Mouse (Mus musculus) fibroblast of lung, adult 2 months (primary cell): ENCODE data around the gene Mdm2.

ENCODE experiments used
- DNase-seq: peaks from one replicate; pipeline ENCODE4 v3.0.0-alpha.2; 2011; ENCODE audit warnings: low read depth

The Mdm2 gene

GRCm38 (mm10) chr10:117682858-117683733, 27.5 kb downstream of the Mdm2 start:
- DNase-seq, result no peak

GRCm38 (mm10) chr10:117681999-117682857, 28.3 kb downstream of the Mdm2 start:
- DNase-seq, result no peak

GRCm38 (mm10) chr10:117681543-117681942, 29.0 kb downstream of the Mdm2 start:
- no peak for DNase-seq

GRCm38 (mm10) chr10:117680868-117681513, 29.6 kb downstream of the Mdm2 start:
- no peak for DNase-seq

GRCm38 (mm10) chr10:117679963-117680473, 30.5 kb downstream of the Mdm2 start:
- no peak for DNase-seq

- no peak for DNase-seq
These were observed 31.4 kb downstream of the Mdm2 start for GRCm38 (mm10) chr10:117679029-117679686.

GRCm38 (mm10) chr10:117678357-117678756, 32.2 kb downstream of the Mdm2 start:
- no peak for DNase-seq

- DNase-seq, result no peak
These were observed 32.9 kb downstream of the Mdm2 start for GRCm38 (mm10) chr10:117677494-117678236.

- DNase-seq, result no peak
These were observed 33.8 kb downstream of the Mdm2 start for GRCm38 (mm10) chr10:117676644-117677313.

- DNase-seq, result no peak
These were observed 34.4 kb downstream of the Mdm2 start for GRCm38 (mm10) chr10:117676036-117676643.

GRCm38 (mm10) chr10:117675096-117676035, 35.2 kb downstream of the Mdm2 start:
- no peak for DNase-seq

GRCm38 (mm10) chr10:117674359-117675019, 36.1 kb downstream of the Mdm2 start:
- no peak for DNase-seq

- DNase-seq, result no peak
These were observed 36.6 kb downstream of the Mdm2 start for GRCm38 (mm10) chr10:117673913-117674312.

- DNase-seq, result no peak
These were observed 37.9 kb downstream of the Mdm2 start for GRCm38 (mm10) chr10:117672693-117673092.

- no peak for DNase-seq
These were observed 38.5 kb downstream of the Mdm2 start for GRCm38 (mm10) chr10:117671930-117672666.

GRCm38 (mm10) chr10:117671266-117671665, 39.3 kb downstream of the Mdm2 start:
- no peak for DNase-seq

- no peak for DNase-seq
These were observed 39.8 kb downstream of the Mdm2 start for GRCm38 (mm10) chr10:117670791-117671190.
